Mouse (Mus musculus) myocyte (in vitro differentiated cells): Measurements from ENCODE around the gene Cntn2. TPM values are rescaled to one million over a fixed set of nuclear protein-coding genes. Genes with fewer than 3 reads are reported as not detected.

Experiments used
- H3K27me3 ChIP-seq: one replicate; pipeline ENCODE4 v1.6.1; 2011; ENCODE audit not compliant: control insufficient read depth, insufficient read depth, insufficient read length
- H3K36me3 ChIP-seq: one replicate; pipeline ENCODE4 v1.6.1; 2011; ENCODE audit not compliant: control insufficient read depth, insufficient read depth
- H3K4me2 ChIP-seq: one replicate; pipeline ENCODE4 v1.6.1; 2011; ENCODE audit warnings: low read depth, control low read depth
- H3K4me3 ChIP-seq: one replicate; pipeline ENCODE4 v1.5.1; 2011; ENCODE audit warnings: mild to moderate bottlenecking, control low read depth, moderate library complexity
- H3K79me2 ChIP-seq: one replicate; pipeline ENCODE4 v1.6.1; 2011; ENCODE audit not compliant: control insufficient read depth, insufficient read depth
- H3ac ChIP-seq: one replicate; pipeline ENCODE4 v1.6.1; 2011; ENCODE audit not compliant: control insufficient read depth, insufficient read length
- CEBPB ChIP-seq: IDR thresholded peaks from 2 replicates; pipeline ENCODE4 v1.6.1; 2011; ENCODE audit warnings: mild to moderate bottlenecking, moderate library complexity; ENCODE audit not compliant: poor library complexity, insufficient read depth, severe bottlenecking
- E2F4 ChIP-seq: IDR thresholded peaks from one replicate; pipeline ENCODE4 v1.6.1; 2011; ENCODE audit warnings: mild to moderate bottlenecking, control low read depth, moderate library complexity; ENCODE audit not compliant: insufficient read depth
- MAX ChIP-seq: IDR thresholded peaks from one replicate; pipeline ENCODE4 v1.6.1; 2011; ENCODE audit warnings: low read depth, mild to moderate bottlenecking, control low read depth
- MYOD1 ChIP-seq, 3 experiments: IDR thresholded peaks; one replicate each; pipeline ENCODE4 v1.6.1; 2011; ENCODE audit warnings: control low read depth in 2 of 3, low read depth in 2 of 3, mild to moderate bottlenecking in 2 of 3, moderate library complexity in 1 of 3; ENCODE audit not compliant: insufficient read length in 2 of 3, control insufficient read depth in 1 of 3
- MYOG ChIP-seq, 3 experiments: IDR thresholded peaks; one replicate each; pipeline ENCODE4 v1.6.1; 2011; ENCODE audit warnings: control low read depth in 2 of 3, low read depth in 2 of 3, mild to moderate bottlenecking in 2 of 3; ENCODE audit not compliant: insufficient read length in 2 of 3, control insufficient read depth in 1 of 3, insufficient read depth in 1 of 3
- POLR2A ChIP-seq: IDR thresholded peaks from one replicate; pipeline ENCODE4 v1.6.1; 2011; ENCODE audit warnings: low read depth, mild to moderate bottlenecking, control low read depth, moderate library complexity; ENCODE audit not compliant: insufficient read length
- POLR2AphosphoS2 ChIP-seq: IDR thresholded peaks from one replicate; pipeline ENCODE4 v1.6.1; 2011; ENCODE audit warnings: low read depth, control low read depth; ENCODE audit not compliant: insufficient read length
- REST ChIP-seq: IDR thresholded peaks from one replicate; pipeline ENCODE4 v1.6.1; 2011; ENCODE audit warnings: mild to moderate bottlenecking, control low read depth, moderate library complexity; ENCODE audit not compliant: insufficient read depth, insufficient read length
- SRF ChIP-seq: IDR thresholded peaks from one replicate; pipeline ENCODE4 v1.6.1; 2011; ENCODE audit warnings: low read depth; ENCODE audit not compliant: control insufficient read depth, insufficient read length
- TCF12 ChIP-seq: IDR thresholded peaks from one replicate; pipeline ENCODE4 v1.6.1; 2011; ENCODE audit warnings: mild to moderate bottlenecking, control low read depth; ENCODE audit not compliant: poor library complexity, insufficient read depth, severe bottlenecking
- TCF3 ChIP-seq: IDR thresholded peaks from one replicate; pipeline ENCODE4 v1.6.1; 2011; ENCODE audit warnings: low read depth, control low read depth; ENCODE audit not compliant: insufficient read length
- USF1 ChIP-seq: IDR thresholded peaks from one replicate; pipeline ENCODE4 v1.6.1; 2011; ENCODE audit warnings: low read depth, mild to moderate bottlenecking, control low read depth, moderate library complexity
- polyA plus RNA-seq: library from polyadenylated mRNA; unstranded; fragments of >200 nt; fragmentation: generic; extraction: Trizol; gene quantifications from one replicate; pipeline ENCODE4 v1.2.1, GENCODE M21; 2012; ENCODE audit warnings: missing spikeins

Gene Cntn2
- polyA plus RNA-seq, 1 experiment, result not detected

DNA sequence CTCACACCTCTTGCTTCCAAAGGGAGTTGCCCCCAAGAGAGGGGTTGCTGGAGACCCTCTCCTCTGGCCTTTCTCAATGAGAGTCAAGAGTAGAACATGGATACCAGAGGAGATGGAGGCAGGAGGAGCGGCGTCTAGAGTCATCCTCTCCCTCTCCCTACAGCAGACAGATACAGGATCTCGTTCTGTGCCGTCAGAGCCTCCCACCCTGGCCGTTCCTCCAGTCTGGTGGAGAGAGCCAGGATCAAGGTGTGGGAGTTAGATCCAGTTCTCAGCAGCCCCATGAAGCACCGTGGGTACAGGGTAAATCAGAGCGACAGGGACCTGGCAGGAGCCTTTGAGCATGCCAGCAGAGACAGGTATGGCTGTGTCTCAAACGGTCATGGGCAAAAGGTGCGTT is 10.5 kb downstream of the Cntn2 start:
- Histone ChIP-seq H3K4me3 (no peak overlapping the region), H3K79me2 (no peaks in the 10 kb centered on the region), H3K27me3 (peaks cover 89% of the 10 kb centered on the region), H3K4me2 (no peak overlapping the region), H3ac (no peak overlapping the region), H3K36me3 (no peaks in the 10 kb centered on the region)
- no peak for TF ChIP-seq POLR2A
- no peak for TF ChIP-seq E2F4
- TF ChIP-seq MAX, result no peak
- no peak for TF ChIP-seq REST
- TF ChIP-seq CEBPB, result no peak
- TF ChIP-seq TCF12, result no peak
- TF ChIP-seq USF1, result no peak
- TF ChIP-seq MYOD1 (IDR thresholded peaks at IDR 0.05; ENCODE audit: control insufficient read depth in 1 of 3, insufficient read length in 2 of 3, low read depth in 2 of 3), result no peak
- no peak for TF ChIP-seq MYOG (IDR thresholded peaks at IDR 0.05; ENCODE audit: control insufficient read depth in 1 of 3, insufficient read depth in 1 of 3, insufficient read length in 2 of 3, low read depth in 2 of 3)
- TF ChIP-seq SRF, result no peak
- no peak for TF ChIP-seq TCF3
- no peak for TF ChIP-seq POLR2AphosphoS2

DNA sequence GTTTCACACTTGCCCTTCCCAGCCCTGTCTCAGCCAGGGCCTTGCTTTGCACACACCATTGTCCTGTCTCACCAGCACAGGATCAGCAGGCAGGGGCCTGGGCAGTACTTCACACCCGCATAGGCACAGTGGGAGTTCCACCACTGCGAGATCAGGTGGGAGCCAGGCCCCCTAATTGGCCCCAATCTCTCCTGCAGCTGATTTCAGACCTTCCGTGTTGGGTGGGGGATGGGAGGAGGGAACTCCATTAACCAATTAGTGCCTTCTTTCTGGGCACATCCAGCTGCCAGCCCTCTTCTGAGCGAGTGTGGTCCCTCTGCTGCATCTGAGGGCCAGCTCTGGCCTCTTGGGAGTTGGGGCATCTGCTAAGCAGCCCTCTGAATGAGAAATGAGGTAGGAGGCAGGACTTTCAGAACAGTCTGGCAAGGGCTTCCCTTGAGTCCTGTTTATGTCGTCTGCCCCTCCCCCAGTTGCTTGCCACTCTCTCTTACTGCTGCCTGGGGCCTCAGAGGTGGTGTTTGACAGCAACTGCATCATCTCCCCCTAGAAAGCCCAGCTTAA is 12.3 kb downstream of the Cntn2 start:
- no peak overlapping the region for H3K4me3 ChIP-seq
- TF ChIP-seq REST (no peak), E2F4 (no peak), TCF12 (no peak), MAX (no peak), MYOD1 (IDR thresholded peaks at IDR 0.05; ENCODE audit: control insufficient read depth in 1 of 3, insufficient read length in 2 of 3, low read depth in 2 of 3) (no peak), POLR2AphosphoS2 (no peak), SRF (no peak), MYOG (IDR thresholded peaks at IDR 0.05; ENCODE audit: control insufficient read depth in 1 of 3, insufficient read depth in 1 of 3, insufficient read length in 2 of 3, low read depth in 2 of 3) (no peak), USF1 (no peak), CEBPB (no peak), POLR2A (no peak), TCF3 (no peak)
- H3K36me3 ChIP-seq, result no peaks in the 10 kb centered on the region
- no peak overlapping the region for H3K4me2 ChIP-seq
- H3K79me2 ChIP-seq, result no peaks in the 10 kb centered on the region
- H3K27me3 ChIP-seq, result peaks cover 84% of the 10 kb centered on the region
- no peak overlapping the region for H3ac ChIP-seq

DNA sequence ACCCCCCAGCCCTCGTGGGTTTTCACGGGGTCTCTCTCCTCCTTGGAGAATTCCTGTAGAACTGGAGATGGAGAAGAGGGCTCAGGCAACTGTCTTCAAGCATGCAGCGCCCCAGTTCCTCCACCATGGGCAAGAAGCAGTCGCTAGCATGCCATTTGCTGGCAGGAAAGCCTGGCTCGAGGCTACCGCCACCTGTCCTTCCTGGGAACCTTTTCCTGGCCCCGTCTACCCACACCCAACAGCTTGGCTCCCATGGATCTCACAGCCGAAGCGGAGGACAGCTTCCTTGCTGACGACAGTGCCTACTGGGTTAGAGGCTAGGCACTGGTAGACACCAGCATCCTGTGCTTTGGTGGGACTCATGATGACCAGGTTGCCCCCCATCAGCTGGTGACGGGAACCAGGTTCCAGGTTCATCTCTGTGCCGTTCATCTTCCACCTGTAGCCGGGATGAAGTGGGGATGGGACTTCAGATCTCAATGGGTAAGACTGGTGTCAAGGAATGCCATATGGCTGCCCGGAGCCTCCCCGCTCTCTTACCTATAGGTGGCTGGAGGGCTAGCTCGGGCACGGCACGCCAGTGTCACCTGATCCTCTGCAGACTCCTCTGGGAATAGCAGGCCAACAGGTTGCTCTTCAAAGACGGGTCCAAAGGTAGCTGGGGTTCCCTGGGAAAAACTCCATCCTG is 14.3 kb downstream of the Cntn2 start:
- Histone ChIP-seq H3K36me3 (no peaks in the 10 kb centered on the region), H3ac (no peak overlapping the region), H3K79me2 (no peaks in the 10 kb centered on the region), H3K4me2 (no peak overlapping the region), H3K4me3 (no peak overlapping the region), H3K27me3 (peaks cover 75% of the 10 kb centered on the region)
- no peak for TF ChIP-seq REST
- no peak for TF ChIP-seq MAX
- TF ChIP-seq CEBPB, result no peak
- TF ChIP-seq MYOG (IDR thresholded peaks at IDR 0.05; ENCODE audit: control insufficient read depth in 1 of 3, insufficient read depth in 1 of 3, insufficient read length in 2 of 3, low read depth in 2 of 3), result no peak
- TF ChIP-seq E2F4, result no peak
- no peak for TF ChIP-seq POLR2AphosphoS2
- TF ChIP-seq USF1, result no peak
- no peak for TF ChIP-seq POLR2A
- TF ChIP-seq MYOD1 (IDR thresholded peaks at IDR 0.05; ENCODE audit: control insufficient read depth in 1 of 3, insufficient read length in 2 of 3, low read depth in 2 of 3), result no peak
- no peak for TF ChIP-seq TCF12
- TF ChIP-seq SRF, result no peak
- no peak for TF ChIP-seq TCF3

DNA sequence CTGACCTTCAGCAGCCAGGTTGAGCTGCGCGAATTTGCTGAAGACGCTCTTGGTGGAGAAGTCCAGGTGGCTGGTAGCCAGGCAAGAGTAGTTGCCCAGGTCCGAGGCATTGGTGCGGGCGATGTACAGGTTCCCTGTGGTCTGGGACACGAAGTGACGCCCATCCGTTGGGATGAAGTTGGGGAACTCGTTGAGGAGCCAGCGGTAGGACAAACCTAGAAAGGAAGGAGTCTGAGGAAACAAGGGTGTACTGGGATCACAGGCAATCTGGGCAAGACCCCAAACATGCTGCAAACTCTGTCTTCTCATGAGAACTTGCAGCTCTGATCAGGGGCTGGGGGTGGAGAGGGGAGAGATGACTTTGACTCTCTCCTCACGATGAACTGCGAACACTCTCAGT is 15.0 kb downstream of the Cntn2 start:
- Histone ChIP-seq H3K36me3 (no peaks in the 10 kb centered on the region), H3K27me3 (peaks cover 75% of the 10 kb centered on the region), H3K4me2 (no peak overlapping the region), H3ac (no peak overlapping the region), H3K4me3 (no peak overlapping the region), H3K79me2 (no peaks in the 10 kb centered on the region)
- TF ChIP-seq REST, result no peak
- no peak for TF ChIP-seq MYOD1 (IDR thresholded peaks at IDR 0.05; ENCODE audit: control insufficient read depth in 1 of 3, insufficient read length in 2 of 3, low read depth in 2 of 3)
- no peak for TF ChIP-seq POLR2A
- no peak for TF ChIP-seq CEBPB
- TF ChIP-seq MYOG (IDR thresholded peaks at IDR 0.05; ENCODE audit: control insufficient read depth in 1 of 3, insufficient read depth in 1 of 3, insufficient read length in 2 of 3, low read depth in 2 of 3), result no peak
- no peak for TF ChIP-seq E2F4
- no peak for TF ChIP-seq USF1
- TF ChIP-seq TCF3, result no peak
- TF ChIP-seq SRF, result no peak
- no peak for TF ChIP-seq POLR2AphosphoS2
